In genomic region chr7:39716340-39717150, GRCm38 (mm10) we compare ENCODE assay signal across 8 mouse cellular contexts.
A peak's percentile ranks its signal among the peaks of the same experiment; 100 is the strongest.
DNase-seq lines count a peak whose midpoint lies in the region; ATAC-seq and TF ChIP-seq lines count a peak whose summit lies in the region.

No protein-coding gene starts in this region.

- H3K27ac ChIP-seq in midbrain, embryonic 11.5 days (ENCODE audit: low read depth, low read length), result no peak overlapping the region
- no peak overlapping the region for H3K27ac ChIP-seq in midbrain, embryonic 10.5 days (replicated peaks)
- H3K27ac ChIP-seq in hindbrain, embryonic 15.5 days (replicated peaks), result 0 out of 2 replicates have a peak overlapping the region, but pooled peaks have one; percentile 28
- H3K27ac ChIP-seq in midbrain, embryonic 12.5 days (replicated peaks), result no peak overlapping the region
- H3K27ac ChIP-seq in thymus, adult 2 months (ENCODE audit: control insufficient read depth, insufficient read depth, low read length), result no peak overlapping the region

- no peaks in the 10 kb centered on the region for H3K36me3 ChIP-seq in midbrain, embryonic 11.5 days (ENCODE audit: control insufficient read depth, insufficient read depth, low read length)
- no peaks in the 10 kb centered on the region for H3K36me3 ChIP-seq in midbrain, embryonic 10.5 days
- no peaks in the 10 kb centered on the region for H3K36me3 ChIP-seq in hindbrain, embryonic 15.5 days
- no peaks in the 10 kb centered on the region for H3K36me3 ChIP-seq in midbrain, embryonic 12.5 days
- no peaks in the 10 kb centered on the region for H3K36me3 ChIP-seq in thymus, adult 2 months (ENCODE audit: control insufficient read depth, insufficient read depth, low read length)

- DNase-seq in cerebellum, adult 9-10 months, result peak; percentile 8
- no peak for DNase-seq in cerebellum, adult 11 months
- peak; percentile 94 for DNase-seq in midbrain, embryonic 11.5 days (ENCODE audit: low spot score, missing footprints)
- no peak for DNase-seq in midbrain, embryonic 10.5 days (ENCODE audit: low spot score)
- DNase-seq in thymus, adult 2 months, result no peak

- H3K9ac ChIP-seq in midbrain, embryonic 11.5 days (ENCODE audit: low read length), result no peak overlapping the region
- H3K9ac ChIP-seq in hindbrain, embryonic 15.5 days, result peak overlapping the region; percentile 25; the same call in 1 of the 2 replicates
- no peak overlapping the region for H3K9ac ChIP-seq in midbrain, embryonic 12.5 days (replicated peaks)

- TF ChIP-seq POLR2A in thymus, adult 2 months (IDR thresholded peaks at IDR 0.05; ENCODE audit: control insufficient read depth, extremely low read depth, insufficient read depth, low read length, poor library complexity), result no peak

- no peak overlapping the region for H3K4me3 ChIP-seq in midbrain, embryonic 11.5 days (ENCODE audit: low read depth, low read length)
- no peak overlapping the region for H3K4me3 ChIP-seq in midbrain, embryonic 10.5 days
- no peak overlapping the region for H3K4me3 ChIP-seq in hindbrain, embryonic 15.5 days
- no peak overlapping the region for H3K4me3 ChIP-seq in midbrain, embryonic 12.5 days
- H3K4me3 ChIP-seq in thymus, adult 2 months (ENCODE audit: control insufficient read depth, insufficient read depth, low read length), result no peak overlapping the region

- no peaks in the 10 kb centered on the region for H3K9me3 ChIP-seq in midbrain, embryonic 11.5 days (ENCODE audit: control insufficient read depth, low read length)
- no peaks in the 10 kb centered on the region for H3K9me3 ChIP-seq in midbrain, embryonic 10.5 days (replicated peaks)
- no peaks in the 10 kb centered on the region for H3K9me3 ChIP-seq in hindbrain, embryonic 15.5 days
- no peaks in the 10 kb centered on the region for H3K9me3 ChIP-seq in midbrain, embryonic 12.5 days

- H3K4me1 ChIP-seq in midbrain, embryonic 11.5 days (ENCODE audit: control insufficient read depth, insufficient read depth, low read length), result no peaks in the 10 kb centered on the region
- H3K4me1 ChIP-seq in midbrain, embryonic 10.5 days, result 0 out of 2 replicates have a peak, but pooled peaks cover 7% of the 10 kb centered on the region
- peaks cover 7% of the 10 kb centered on the region for H3K4me1 ChIP-seq in hindbrain, embryonic 15.5 days (replicated peaks)
- no peaks in the 10 kb centered on the region for H3K4me1 ChIP-seq in midbrain, embryonic 12.5 days
- H3K4me1 ChIP-seq in thymus, adult 2 months (replicated peaks; ENCODE audit: control insufficient read depth, insufficient read depth, low read length), result no peaks in the 10 kb centered on the region

- no peak overlapping the region for H3K4me2 ChIP-seq in midbrain, embryonic 11.5 days
- H3K4me2 ChIP-seq in hindbrain, embryonic 15.5 days, result peak overlapping the region; percentile 33
- peak overlapping the region; percentile 27 for H3K4me2 ChIP-seq in midbrain, embryonic 12.5 days (replicated peaks)

- WGBS in midbrain, embryonic 11.5 days, result 14% methylated on average over 11 of the region's 11 CpGs
- 14% methylated on average over 11 of the region's 11 CpGs for WGBS in midbrain, embryonic 10.5 days
- 17% methylated on average over 11 of the region's 11 CpGs for WGBS in hindbrain, embryonic 15.5 days
- WGBS in midbrain, embryonic 12.5 days, result 18% methylated on average over 11 of the region's 11 CpGs
- 43% methylated on average over 11 of the region's 11 CpGs for WGBS in thymus, adult 2 months

- ATAC-seq in midbrain, embryonic 11.5 days (ENCODE audit: low FRiP score), result peak; percentile 83
- peak; percentile 93 for ATAC-seq in hindbrain, embryonic 15.5 days (ENCODE audit: low FRiP score, low read depth)
- ATAC-seq in midbrain, embryonic 12.5 days (ENCODE audit: low FRiP score, low read depth), result peak; percentile 73
- no peak for ATAC-seq in activated CD4-positive, CD25-positive, alpha-beta regulatory T cell, adult 4 months

- no peaks in the 10 kb centered on the region for H3K27me3 ChIP-seq in midbrain, embryonic 11.5 days (ENCODE audit: control insufficient read depth, insufficient read depth, low read length)
- no peaks in the 10 kb centered on the region; the same call in 1 of the 2 replicates for H3K27me3 ChIP-seq in midbrain, embryonic 10.5 days (ENCODE audit: low read depth, poor library complexity, severe bottlenecking)
- H3K27me3 ChIP-seq in hindbrain, embryonic 15.5 days, result no peaks in the 10 kb centered on the region
- 0 out of 2 replicates have a peak, but pooled peaks cover 4% of the 10 kb centered on the region for H3K27me3 ChIP-seq in midbrain, embryonic 12.5 days
- H3K27me3 ChIP-seq in thymus, adult 2 months (ENCODE audit: control insufficient read depth, insufficient read depth, low read length), result no peaks in the 10 kb centered on the region

- TF ChIP-seq CTCF in thymus, adult 2 months (IDR thresholded peaks at IDR 0.05; ENCODE audit: borderline replicate concordance, control insufficient read depth, extremely low read depth, insufficient read depth, low read length, poor library complexity), result no peak

Comparison
In these comparisons a context has a peak if more than half of its experiments do, and no peak if none do; other contexts are left out.
1. DNase-seq: peak in cerebellum, adult 9-10 months (single experiment) and midbrain, embryonic 11.5 days (single experiment); none in cerebellum, adult 11 months (single experiment), midbrain, embryonic 10.5 days (single experiment) and thymus, adult 2 months (single experiment).